Mouse (Mus musculus): Measurements from ENCODE around the gene Bfsp2. TPM values are rescaled to one million over a fixed set of nuclear protein-coding genes. Genes with fewer than 3 reads are reported as not detected.
"Not testable (repeated sequence)": the region's sequence is repeated elsewhere in the genome, so short reads cannot be mapped to it uniquely, and the experiment has no call there.

Bfsp2 gene
- total RNA-seq, 2 experiments from 2014 or later, result 0.55 to 0.60 TPM

DNA sequence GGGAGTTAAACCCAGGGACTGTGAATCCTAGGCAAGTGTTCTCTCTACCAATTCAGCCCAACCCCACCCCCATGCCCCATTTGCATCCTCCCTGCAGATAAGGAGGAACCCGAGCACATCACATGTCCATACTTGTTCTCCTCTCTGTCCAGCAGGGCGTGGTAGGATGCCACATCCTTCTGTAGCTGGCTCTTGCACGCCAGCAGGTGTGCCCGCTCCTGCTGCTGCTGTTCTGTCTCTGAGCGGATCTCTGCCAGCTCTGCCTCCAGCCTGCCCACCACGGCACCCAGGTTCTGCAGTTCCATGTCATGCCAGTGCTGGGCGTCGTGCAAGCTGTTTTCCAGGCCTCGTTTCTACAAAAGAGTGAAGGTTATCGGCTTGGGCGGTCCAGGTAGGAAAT is 53.8 kb downstream of the Bfsp2 start:
- no peak for DNase-seq

DNA sequence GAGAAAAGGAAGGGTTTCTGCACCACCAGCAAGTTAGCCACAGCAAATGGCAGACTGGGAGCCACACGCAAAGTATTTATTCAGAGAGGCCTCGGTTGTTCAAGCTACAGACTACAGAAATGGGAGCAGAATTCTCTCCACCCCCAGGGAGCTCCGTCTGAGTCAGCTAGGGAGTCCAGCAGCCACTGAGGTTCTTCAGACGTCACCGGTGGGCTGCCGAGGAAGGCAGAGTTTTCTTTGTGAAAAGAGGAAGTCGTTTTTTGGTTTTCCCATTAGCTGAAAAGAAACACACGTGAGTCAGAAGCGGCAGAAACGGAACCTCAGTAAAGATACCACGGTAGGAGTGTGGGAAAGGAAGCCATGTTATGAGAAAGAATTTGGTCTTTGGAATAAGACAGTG is 55.4 kb downstream of the Bfsp2 start:
- no peak for DNase-seq

DNA sequence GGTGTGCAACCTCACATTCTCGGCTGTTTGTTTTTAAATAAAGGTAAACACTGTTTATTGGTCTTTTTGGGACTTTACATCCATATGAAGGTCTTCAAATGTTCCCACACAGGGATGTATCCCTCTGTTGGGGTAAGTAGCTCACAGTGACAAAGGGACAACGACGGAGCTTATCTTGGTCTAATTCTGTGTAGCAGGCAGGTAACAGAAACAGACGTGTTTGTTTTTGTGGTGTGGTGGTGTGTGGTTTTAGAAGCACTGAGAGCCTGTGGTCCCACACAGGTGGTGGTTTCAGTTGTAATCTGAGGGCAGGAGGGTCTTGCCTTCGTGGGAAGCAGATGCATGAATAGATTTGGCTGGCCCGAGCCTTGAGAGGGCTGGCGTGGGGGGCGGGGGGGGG is 56.3 kb downstream of the Bfsp2 start:
- DNase-seq, result no peak

DNA sequence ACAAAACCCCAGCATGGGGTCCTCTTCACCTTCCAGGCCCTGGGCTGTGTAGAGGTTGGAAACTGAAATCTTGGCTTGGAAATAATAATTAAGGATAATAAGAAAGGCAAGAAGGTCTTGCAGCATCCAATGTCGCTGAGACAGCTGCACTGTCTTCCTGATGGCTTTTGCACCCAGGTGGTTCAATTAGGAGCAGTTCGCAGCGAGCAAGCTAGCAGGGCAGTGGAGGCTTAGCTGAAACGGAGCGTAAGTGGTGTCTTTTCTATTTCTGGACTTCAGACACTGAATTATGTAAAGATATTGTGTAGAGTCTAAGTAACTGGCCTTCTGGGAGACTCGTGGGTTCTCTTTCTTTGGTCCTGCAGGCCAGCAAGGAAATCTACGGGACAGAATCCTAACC is 56.8 kb downstream of the Bfsp2 start:
- DNase-seq, result no peak

DNA sequence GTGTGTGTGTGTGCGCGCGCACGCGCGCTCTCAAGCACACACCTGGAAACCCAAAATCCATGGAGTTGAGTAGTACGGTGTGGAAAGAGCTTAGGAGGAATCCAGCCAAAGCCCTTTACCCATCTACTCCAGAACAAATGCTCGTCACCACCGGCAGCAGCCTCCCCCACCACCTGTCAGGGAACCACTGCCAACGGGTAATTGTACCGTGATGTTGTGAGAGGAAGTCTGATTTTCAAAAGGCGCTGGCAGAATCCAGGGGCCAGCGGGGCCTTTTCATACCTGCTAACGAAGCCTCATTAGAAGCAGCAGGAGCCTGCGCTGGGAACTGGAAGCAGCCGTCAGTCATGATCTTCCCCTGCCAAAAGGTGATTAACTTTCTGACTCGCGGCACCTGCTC is 57.4 kb downstream of the Bfsp2 start:
- no peak for DNase-seq

DNA sequence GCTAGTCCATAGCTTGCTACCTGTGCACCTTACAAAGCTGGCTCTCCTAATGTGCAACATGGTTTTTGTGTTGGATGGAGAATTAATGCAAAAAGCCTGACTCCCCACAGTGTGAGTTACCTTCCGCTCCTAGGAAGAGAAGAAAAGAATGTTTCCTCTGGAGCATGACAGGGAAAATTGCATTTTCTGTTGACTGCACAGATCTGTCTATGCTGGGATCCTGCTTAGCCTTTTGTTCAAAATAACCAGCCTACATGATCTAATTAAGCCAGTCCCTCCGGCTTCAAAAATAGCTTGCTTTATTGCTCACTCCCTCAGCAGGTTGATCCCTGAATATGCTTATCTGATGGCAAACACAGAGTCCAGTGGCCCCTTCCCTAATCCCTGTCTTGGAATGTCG is 59.4 kb downstream of the Bfsp2 start:
- DNase-seq, result no peak

DNA sequence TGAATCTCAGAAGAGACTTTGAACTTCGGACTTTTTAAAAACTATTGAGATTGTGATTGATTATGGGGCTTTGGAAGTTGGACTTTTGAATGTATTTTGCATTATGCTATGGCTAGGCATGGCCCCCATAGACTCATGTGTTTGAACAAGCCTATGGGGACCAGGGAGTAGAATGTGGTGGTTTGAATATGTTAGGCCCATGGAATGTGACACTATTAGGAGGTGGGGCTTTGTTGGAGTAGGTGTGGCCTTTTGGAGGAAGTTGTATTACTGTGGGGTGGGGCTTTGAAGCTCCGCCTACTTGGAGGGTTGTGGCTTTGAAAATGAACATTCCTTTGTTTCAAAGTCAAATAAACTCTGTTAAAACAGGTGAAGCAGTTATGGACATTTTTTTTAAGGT is 61.4 kb downstream of the Bfsp2 start:
- no peak for DNase-seq

DNA sequence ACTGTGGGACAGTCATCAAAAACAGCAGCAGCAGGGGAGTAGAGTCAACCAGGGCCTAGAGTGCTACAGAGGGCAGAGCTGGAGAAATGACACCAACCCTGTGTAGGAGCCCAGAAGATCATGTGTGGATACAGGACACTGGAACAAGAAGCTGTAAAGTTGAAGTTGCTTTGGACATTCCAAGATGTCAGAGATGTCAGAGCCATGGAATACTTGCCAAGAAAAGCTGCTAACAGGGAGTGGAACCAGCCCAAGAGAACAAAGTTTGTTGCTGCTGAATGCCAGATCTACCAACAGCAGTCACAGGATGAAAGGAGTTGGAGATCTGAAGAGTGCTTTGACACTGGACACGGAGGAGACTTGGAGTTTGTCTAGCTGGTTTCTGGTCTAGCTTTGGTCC is 62.0 kb downstream of the Bfsp2 start:
- not testable (repeated sequence) for DNase-seq

DNA sequence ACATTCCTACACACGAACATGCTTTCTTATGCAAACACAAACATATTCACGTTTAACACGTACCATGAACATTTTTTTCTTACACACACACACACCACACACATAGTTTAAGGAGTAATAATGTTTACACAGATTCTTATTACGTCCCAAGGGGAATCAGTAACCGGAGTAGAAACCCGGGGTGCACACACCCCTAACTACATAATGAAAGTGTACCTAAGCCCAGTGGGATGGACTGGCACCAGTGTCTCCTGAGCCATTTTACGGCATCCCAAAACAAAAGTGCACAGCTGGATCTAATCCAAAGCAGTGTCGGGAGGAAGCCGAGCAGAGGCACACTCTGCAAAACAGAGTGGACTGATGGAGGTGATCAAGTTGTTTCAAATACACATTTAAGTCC is 66.8 kb downstream of the Bfsp2 start:
- no peak for DNase-seq

DNA sequence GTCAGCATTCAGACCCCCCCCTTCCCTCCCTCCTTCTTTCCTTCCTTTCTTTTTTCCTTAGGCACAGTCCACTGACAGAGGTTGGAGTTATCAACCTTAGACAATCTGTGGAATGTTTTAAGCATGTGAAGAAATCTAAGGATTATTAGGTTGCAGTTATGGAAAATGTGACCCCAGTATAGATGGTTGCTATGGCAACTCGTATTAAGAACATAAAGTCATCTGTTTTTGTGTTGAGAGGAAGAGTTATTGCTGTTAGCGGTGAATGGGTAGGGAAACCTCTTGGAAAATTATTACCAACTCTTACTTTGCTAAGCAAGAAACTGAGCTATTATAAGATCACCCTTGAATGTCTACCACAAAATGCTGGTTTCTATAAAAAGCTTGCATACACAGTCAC is 71.1 kb downstream of the Bfsp2 start:
- no peak for DNase-seq

DNA sequence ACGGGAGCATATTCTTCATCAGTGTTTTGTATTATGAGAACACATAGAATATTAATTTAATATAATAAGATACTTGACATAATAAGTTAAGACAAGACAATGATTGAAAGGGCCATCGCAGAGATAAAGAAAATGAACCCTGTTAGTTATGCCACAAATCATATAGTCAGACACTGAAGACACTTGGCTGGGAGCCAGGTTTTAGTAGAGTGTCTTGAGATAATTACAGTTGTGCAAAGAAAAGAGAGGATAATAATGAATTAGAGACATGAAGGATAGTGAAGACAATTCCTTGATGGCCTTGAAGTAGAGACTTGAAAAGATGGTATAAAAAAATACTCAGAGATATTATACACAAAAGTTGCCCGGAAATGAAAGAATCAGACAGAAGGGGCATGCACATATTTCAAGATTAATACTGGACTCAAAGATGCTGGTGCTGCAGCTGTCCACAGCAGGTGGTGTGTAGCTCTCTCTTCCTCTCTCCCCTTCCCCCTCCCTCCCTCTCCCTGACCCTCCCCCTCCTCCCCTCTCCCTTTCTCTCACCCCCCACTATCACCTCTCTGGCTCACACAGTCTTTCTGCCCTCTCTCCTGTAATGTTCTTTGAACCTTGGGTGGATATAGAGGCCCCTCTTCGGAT is 72.0 kb downstream of the Bfsp2 start:
- no peak for DNase-seq

DNA sequence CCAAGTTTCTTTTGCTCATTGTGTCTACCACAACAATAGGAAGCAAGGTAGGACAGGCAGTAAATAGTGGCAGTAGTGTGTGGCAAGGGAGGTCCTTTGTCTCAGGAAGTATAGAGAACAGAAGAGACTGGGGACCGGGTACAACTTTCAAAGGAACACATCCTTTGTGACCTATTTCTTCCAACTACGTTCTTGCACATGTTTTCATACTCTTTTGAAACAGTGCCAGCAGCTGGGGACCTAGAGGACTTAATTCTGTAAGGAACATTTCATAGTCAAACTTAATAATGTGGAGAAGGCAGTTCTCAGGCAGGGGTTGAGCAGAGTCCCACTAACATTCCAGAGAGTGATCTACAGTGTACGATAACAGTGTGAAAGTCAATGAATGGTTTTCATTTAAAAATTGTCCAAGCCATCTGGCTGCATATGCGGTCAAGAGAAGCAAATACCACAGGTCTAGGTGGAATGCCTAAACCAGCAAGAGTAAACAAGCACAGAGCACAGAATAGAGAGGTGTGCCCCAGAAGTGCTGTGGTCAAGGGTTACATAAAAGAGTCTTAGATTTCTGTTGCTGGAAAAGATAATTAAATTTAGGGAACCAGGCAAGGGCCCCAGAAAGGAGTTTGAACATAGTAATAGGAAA is 76.8 kb downstream of the Bfsp2 start:
- DNase-seq, result no peak

DNA sequence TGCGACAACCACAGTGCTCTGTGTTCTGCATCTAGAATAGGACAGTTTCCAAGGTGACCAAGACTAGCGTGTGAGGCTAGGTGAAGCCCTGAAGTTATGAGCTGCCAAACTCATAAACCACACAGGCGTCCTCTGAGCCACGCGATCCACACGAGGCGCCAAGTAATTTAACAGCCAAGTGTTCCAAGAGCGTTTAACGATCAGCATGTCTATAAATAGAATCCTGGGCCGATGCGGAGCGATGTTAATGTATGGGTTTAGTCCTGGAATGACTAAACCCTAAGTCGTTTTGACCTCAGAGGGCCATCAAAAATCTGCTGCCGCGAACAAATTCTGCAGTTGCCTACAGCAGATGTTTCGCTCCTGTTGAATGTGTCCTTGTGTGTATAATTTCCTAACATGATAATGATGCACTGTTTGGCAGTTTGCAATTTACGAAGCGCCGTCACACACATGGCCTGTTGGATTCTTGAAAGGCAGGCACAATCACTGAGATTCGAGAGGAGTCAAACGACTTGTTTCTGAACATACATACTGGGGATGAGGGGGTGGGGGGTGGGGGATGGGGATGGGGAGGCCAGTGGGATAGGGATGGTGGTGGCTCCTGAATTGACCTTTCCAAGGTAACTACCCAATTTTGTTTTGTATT is 81.6 kb downstream of the Bfsp2 start:
- DNase-seq, result no peak

DNA sequence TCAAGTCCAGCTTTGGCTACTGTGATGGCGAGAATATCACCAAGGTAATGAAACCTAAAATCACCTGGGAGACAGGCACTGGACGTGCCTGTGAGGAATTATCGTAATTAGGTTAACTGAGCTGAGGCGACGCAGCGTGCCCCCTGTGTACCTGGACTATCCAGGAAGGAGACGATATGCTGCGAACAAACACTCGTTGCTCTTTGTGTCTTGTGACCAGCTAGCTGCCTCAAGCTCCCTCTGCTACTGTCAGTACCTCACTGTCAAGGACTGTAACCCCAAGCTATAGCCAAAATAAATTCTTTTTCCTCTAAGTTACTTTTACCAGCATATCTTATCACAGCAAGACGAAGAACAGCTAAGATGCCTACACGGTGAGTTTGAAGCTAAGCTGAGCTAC is 87.0 kb downstream of the Bfsp2 start:
- DNase-seq, result no peak

DNA sequence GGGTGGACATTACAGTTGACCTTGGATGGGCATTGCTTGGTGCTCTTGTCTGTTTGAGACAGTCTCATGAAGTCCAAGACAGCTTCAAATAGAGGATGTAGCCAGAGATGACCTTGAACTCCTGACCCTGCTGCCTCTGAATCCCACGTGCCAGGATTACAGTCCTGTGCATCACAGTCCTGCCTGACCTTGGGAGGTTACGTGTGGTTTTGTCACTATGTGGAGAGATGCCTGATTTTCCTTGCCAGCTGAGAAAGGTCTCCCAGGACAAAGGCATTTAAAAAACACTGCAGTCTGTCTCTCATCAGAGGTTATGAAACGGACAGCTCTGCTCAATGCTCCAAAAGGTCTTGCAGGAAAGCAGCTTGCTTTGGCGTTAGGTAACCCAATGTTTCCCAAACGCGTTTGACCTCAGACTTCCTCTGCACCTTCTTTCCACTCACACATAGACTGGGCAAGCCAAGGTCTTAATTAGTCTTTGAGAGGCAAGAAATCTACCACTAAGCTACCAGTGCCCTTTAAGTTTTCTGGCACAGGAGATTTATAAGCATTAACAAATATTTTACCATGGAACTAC is 88.3 kb downstream of the Bfsp2 start:
- peak; percentile 38 for DNase-seq

DNA sequence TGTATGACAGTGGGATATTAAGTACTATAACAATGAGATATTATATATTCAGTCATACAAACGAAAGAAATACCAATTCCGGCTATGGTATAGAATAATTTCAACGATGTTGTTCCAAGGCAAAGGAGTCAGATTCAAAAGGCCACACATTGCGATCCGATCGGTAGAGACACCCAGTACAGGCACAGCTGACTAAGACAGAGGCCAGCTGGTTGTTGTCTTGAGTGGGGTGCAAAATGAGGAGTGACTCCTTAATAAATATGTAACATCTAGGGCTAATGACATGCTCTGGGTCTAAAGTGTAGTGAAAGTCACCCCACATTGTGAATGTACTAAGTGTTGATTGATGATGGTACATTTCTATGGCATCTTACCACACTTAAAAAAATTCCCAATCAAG is 91.0 kb downstream of the Bfsp2 start:
- no peak for DNase-seq

DNA sequence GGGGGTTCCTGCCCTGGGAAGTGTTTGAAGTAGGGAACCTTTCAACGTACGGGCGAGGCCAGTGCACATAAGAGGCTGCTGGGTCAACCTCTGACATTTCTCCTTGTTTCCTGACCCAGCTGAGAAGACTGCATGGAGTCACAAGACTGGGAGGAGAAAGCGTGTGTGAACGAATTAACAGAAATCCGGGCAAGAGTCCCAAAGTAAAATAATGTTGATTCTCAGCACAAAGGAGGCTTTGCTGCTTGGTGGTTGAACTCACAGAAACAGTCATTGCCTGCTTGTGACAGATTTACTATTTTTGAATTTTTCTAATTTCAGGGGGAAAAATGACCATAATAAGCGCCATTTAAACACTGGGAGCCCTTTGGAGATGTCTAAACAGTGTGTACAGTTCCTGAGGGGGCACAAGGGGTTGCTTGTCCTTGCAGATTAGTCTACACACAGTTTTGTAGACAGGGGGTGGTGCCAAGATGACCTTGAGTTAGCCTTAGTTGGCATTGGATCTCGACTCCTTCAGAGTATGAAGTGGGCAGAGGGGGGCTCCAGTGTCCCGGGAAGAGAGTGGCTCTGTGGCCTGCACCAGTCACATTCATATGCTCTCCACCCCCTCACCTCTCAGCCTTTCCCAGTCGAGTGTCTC is 93.1 kb downstream of the Bfsp2 start:
- DNase-seq, result no peak

DNA sequence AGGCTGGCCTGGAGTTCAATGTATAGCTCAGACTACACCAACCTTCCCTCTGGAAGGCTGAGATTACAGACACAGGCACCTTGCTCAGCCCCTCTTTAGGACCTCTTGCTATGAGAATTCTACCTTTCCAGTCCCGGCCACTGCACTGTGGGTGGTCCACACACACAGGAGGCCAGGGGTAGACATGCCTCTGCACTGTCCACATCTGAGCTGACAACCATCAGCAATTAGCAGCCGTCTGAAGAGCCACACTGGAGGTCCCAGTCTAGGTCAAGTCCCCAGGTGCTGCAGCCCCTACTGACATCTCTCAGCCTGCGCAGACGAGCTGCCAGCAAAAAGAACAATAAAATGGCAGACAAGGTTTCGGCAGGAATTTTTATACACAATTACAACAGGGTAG is 93.6 kb downstream of the Bfsp2 start:
- DNase-seq, result no peak

DNA sequence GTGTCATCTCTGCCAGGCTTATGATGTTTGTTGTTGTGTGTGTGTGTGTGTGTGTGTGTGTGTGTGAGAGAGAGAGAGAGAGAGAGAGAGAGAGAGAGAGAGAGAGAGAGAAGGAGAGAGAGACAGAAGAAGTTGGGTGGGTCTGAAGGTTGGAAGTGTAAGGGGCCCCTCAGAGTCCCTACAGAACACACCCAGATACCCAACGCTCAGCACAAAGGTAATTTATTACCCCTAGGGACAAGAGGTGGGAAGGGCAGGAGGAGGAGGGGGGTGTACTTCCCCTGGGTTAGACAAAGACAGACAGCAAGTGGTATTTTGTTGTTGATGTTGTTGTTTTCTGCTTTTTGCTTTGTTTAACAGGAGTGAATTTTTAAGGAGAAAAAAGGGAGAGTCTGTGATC is 94.6 kb downstream of the Bfsp2 start:
- DNase-seq, result no peak

DNA sequence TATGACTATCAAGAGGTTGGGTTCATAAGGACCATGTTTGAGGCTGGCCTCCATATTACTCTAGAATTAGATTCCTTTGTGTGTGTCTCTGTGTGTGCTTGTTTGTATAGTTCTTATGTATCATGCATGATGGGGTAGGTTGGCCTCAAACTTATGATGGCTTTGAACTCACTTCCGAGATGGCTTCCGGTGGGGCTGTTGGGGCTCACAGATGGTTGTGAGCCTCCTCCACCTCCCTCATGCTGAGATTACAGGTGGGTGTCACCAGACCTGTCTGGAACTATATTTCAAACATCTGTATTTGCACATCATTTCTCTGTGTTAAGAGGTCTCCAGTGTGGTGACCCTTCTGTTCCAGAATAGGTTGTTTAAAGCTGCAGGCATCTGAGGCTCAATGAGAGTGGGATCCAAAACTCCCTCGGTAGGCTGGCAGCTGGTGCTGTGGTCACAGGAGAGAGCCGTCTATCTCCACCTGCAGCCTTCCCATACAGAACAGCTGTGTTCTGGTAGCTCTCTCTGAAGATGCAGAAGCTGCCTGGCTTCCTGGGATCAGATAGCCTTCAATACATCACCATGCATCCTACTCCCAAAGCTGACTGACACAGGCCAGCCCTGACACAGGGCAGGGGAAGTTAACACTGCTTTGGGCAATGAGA is 96.0 kb downstream of the Bfsp2 start:
- DNase-seq, result no peak

DNA sequence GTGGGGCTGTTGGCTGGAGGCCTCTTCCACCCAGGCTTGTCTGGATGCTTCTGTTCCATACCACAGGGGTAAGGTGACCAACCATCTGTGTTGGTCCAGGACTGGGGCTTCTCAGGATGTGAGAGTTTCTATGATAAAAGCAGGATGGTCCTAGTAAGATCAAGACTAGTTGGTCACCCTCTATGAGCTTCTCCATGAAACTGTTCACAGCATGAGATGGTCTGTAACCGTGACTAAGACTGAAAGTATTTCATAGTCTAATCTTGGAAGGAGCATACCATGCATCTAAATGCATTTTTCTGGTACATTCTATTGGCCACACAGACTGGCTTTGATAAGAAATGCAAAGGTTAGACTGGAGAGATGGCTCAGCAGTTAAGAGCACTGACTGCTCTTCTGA is 96.6 kb downstream of the Bfsp2 start:
- DNase-seq, result no peak

DNA sequence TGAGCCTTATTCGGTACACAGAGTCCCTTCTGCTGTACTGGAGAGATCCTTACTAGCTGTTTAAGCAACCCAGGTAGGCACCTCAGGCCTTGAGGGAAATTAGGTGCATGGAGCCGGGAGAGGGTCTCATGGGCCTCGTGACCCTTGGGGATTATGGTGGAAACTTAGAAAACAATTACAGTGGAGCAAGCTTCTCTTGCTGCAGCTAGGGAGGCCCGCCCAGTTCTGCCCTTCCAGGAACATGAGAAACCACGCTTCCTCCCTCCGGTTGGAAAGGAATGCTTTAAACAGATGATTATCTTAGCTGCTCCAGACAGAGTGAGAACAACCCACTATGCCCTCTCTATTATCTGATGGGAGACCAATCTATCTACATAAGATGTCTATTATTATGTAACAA is 97.2 kb downstream of the Bfsp2 start:
- DNase-seq, result no peak

DNA sequence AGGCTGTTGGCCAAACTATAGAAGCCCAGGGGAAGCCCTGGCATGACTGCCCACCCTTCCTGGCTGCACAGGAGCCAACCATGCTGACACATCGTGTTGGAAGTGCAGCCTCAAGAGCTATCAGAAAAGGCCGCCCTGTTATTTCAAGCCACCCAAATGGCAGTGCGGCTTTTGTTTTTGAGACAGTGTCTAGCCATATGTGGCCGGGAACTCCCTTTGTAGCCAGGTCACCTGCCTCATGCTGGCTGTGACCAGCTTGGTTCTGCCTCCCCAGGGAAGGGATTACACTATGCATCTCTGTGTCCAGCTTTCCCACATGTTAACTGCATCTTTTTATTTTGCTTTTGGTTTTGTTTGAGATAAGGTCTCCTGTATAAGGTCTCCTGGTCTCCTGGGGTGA is 99.7 kb downstream of the Bfsp2 start:
- DNase-seq, result no peak

Measured in adrenal gland, postnatal 10 days (tissue).